Mouse (Mus musculus) cerebellum, adult 11-12 months (tissue): ENCODE measurements around the gene Lonp2.

Experiments
- DNase-seq: peaks from one replicate; pipeline ENCODE4 v3.0.0; 2022

The Lonp2 gene

GRCm38 (mm10) chr8:86758651-86759050 is 134.8 kb downstream of the Lonp2 start:
- no peak for DNase-seq

DNA sequence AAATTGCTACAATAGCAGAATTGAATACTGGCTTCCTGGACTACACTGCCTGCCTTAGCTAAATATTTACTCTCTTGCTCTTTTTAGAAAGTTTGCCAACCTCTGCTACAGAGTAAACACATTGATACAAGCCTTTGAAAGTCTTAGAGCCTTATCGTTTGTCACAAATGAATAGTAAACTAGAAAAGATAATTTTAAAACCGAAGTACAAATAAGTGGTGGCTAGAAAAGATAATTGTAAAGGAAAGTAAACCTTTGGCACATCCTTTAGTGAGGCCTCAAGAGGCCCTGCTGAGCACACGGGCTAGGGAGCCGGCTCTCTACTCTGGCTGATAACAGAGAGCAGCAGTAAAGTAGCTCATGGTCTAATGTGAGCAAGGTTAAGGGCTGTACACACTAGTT is 135.2 kb downstream of the Lonp2 start:
- DNase-seq = no peak

DNA sequence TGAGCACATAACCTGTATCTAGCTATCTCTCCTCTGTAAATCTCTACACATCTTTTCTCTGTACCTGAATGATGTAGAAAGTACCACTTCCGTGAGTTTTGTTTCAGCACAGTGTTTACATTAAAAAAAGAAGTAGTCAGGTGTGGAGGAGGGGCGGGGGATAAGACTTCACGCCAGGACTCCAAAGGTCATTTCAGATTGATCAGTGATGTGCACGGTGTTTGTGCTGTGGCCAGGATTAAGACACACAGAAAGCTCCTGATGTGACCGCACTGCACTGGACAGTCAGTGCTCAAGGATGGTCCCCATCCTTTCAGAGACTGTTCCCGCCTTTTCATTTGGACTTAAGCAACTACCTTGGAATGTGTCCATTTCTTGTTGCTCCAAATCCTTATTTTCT is 136.9 kb downstream of the Lonp2 start:
- DNase-seq = no peak

GRCm38 (mm10) chr8:86762806-86763205 is 139.0 kb downstream of the Lonp2 start:
- DNase-seq = no peak

DNA sequence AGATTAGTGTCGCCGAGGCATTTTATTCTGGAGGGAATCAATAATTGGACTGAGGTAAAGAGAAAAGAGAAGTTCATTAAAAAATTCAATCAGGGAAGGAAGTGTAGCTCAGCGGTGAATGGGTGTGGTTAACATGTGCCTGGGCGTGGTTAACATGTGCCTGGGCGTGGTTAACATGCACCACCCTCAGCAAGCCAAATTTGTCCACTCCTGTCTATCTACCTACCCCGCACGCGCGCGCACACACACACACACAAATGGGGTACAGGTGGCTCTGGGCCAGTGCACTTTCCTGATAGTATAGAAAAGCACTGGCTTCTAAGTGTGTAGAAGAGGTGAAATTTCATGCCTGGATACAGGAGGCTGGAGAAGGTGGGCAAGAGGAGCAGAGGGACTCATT is 141.3 kb downstream of the Lonp2 start:
- no peak for DNase-seq

GRCm38 (mm10) chr8:86765669-86766068 is 141.8 kb downstream of the Lonp2 start:
- no peak for DNase-seq

DNA sequence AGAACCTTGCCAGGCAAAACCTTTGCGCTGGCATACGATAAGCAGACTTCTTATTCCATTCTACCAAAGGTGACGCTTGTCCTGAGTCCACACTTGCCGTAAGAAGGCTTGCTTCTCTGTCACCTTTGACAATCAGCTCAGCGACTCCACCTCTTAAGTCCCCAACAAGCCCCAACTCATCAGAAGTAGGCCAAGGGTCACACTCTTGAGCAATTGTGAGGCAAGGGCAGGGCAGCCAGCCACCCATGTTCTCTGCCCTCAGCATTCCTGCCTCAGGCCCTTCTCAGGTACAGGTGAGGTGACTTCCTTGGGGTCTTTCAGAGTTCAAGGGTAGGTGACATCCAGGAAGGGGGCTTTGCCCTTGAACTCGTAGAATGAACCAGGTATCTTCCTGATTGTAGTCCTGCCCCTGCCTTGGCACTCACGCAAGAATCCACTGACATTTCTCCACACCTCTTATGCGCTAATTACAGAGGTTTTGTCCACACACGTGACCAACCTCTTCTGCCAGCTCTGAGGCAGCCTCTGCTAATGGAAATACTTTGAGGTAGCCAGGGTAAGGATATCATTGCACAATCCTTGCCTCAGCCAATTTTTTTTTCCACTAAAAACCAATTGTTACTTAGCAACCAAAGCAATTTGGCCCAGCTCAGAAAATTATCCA is 142.8 kb downstream of the Lonp2 start:
- DNase-seq = no peak

DNA sequence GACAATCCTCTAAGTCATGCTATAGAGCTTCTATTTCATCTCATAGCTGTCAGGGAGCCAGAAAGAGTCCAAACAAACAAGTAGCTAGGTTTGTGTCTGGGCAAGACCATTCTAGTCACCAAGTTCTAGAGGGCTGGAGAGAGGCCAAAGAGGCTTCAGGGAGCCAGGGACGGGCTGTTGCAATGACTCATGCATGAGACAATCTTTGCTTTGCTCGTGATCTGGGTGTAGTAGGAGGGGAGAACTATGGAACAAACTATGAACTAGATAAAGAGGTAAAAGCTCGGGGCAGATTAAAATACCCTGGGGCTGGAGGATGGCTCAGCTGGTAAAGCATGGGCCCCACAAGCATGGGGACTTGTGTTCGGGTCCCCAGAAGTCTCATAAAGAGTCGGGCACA is 144.7 kb downstream of the Lonp2 start:
- DNase-seq = no peak

DNA sequence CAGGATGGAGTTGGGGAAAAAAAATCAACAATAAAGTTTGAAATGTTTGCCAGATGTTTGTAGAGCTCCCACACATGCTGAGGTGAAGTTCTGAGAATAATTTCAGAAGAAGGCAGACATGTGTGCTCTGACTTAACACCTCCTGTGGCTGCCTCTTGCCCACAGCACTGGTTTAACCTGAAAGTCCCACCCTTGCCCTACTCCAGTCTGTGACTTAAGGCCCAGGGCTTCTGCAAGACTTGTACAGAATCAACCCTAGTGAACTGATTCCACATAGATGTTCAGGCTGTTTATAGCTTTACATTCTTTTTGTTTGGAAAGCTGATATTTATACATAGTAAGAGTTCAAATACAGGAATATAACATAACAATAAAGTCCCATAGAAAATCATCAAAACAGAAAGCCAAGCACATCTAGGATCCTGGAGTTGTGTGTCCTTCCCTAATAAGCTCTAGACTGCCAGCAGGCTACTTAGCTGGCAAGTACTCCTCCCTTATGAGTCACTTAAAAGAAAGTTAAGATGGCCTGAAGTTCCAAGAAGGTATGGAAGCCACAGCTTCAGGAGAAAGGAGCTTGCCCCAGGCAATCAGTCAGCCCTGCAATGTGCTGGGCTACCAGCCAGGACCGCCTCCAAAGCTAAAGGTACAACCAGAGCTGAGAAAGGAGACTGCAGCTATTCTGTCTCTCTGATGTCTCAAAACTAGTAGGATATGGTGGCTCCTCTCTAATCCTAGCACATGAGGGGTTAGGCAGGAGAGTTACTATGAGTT is 146.3 kb downstream of the Lonp2 start:
- DNase-seq = no peak
